Mouse (Mus musculus): Measurements from ENCODE around the gene Atp2a2. TPM values are rescaled to one million over a fixed set of nuclear protein-coding genes. Genes with fewer than 3 reads are reported as not detected.

Atp2a2 gene
- 57.1 and 66.6 TPM in 2 replicates for polyA plus RNA-seq (2012; rRNA removed; ENCODE audit: low replicate concordance)

GRCm38 (mm10) chr5:122502077-122502941 is at the start of gene Atp2a2:
Gene Atp2a2, minus strand, starts transcription at chr5:122502225.

GRCm38 (mm10) chr5:122421271-122422068 is 80.6 kb downstream of the Atp2a2 start, which contains the start of gene Anapc7:
Gene Anapc7, plus strand, starts transcription at chr5:122421693.

Other genes with a start within 250 kb of the Atp2a2 start
- 5.9 and 16.3 TPM in 2 replicates for gene Tctn1, start 237.8 kb downstream of the Atp2a2 start, polyA plus RNA-seq (2012; rRNA removed; ENCODE audit: low replicate concordance)
- gene Pptc7, start 217.9 kb downstream of the Atp2a2 start, polyA plus RNA-seq (2012; rRNA removed; ENCODE audit: low replicate concordance), result 17.6 and 27.1 TPM in 2 replicates
- 0.62 and 0.91 TPM in 2 replicates for gene Rad9b, start 148.0 kb downstream of the Atp2a2 start, polyA plus RNA-seq (2012; rRNA removed; ENCODE audit: low replicate concordance)
- gene Vps29, start 147.9 kb downstream of the Atp2a2 start, polyA plus RNA-seq (2012; rRNA removed; ENCODE audit: low replicate concordance), result 10.9 and 15.5 TPM in 2 replicates
- gene Gpn3, start 130.3 kb downstream of the Atp2a2 start, polyA plus RNA-seq (2012; rRNA removed; ENCODE audit: low replicate concordance), result 29.6 and 46.4 TPM in 2 replicates
- 3.7 and 4.5 TPM in 2 replicates for gene Fam216a, start 129.9 kb downstream of the Atp2a2 start, polyA plus RNA-seq (2012; rRNA removed; ENCODE audit: low replicate concordance)
- gene Arpc3, start 110.3 kb downstream of the Atp2a2 start, polyA plus RNA-seq (2012; rRNA removed; ENCODE audit: low replicate concordance), result 94.7 and 156 TPM in 2 replicates
- 15.3 and 17.0 TPM in 2 replicates for gene Anapc7, start 80.5 kb downstream of the Atp2a2 start, polyA plus RNA-seq (2012; rRNA removed; ENCODE audit: low replicate concordance)
- gene Ift81, start 112.3 kb upstream of the Atp2a2 start, polyA plus RNA-seq (2012; rRNA removed; ENCODE audit: low replicate concordance), result 0.15 TPM in 1 of 2 replicates, not detected in the other
- gene P2rx7, start 141.7 kb upstream of the Atp2a2 start, polyA plus RNA-seq (2012; rRNA removed; ENCODE audit: low replicate concordance), result 9.4 and 26.3 TPM in 2 replicates
- 47.8 and 50.0 TPM in 2 replicates for gene P2rx4, start 205.3 kb upstream of the Atp2a2 start, polyA plus RNA-seq (2012; rRNA removed; ENCODE audit: low replicate concordance)